Mouse (Mus musculus): ENCODE measurements around the gene Coq10a. TPM values are rescaled to one million over a fixed set of nuclear protein-coding genes. Genes with fewer than 3 reads are reported as not detected.

The Coq10a gene
- polyA plus RNA-seq, 1 experiment from 2014 or later: 32.7 TPM

- H3K27me3 ChIP-seq (replicated peaks; ENCODE audit: control insufficient read depth, insufficient read depth, low read length): no peaks in the 10 kb centered on the region
- H3K4me1 ChIP-seq (replicated peaks; ENCODE audit: control insufficient read depth, insufficient read depth, low read length): no peaks in the 10 kb centered on the region
- ATAC-seq: no peak
- H3K4me3 ChIP-seq (replicated peaks; ENCODE audit: low read length): no peak overlapping the region
- H3K9ac ChIP-seq (replicated peaks; ENCODE audit: low read depth, low read length): no peak overlapping the region
- WGBS: 87% methylated on average over 12 of the region's 12 CpGs
- no peak overlapping the region for H3K27ac ChIP-seq (ENCODE audit: low read length)
- peaks cover 54% of the 10 kb centered on the region for H3K36me3 ChIP-seq (ENCODE audit: control insufficient read depth, insufficient read depth)
- H3K4me2 ChIP-seq (ENCODE audit: low read length): no peak overlapping the region
- H3K9me3 ChIP-seq (ENCODE audit: control insufficient read depth, low read length): no peaks in the 10 kb centered on the region
These were observed 21.6 kb upstream of the Coq10a start for GRCm38 (mm10) chr10:128390366-128390765.

GRCm38 (mm10) chr10:128389570-128389969, 20.8 kb upstream of the Coq10a start:
- no peak overlapping the region for H3K4me2 ChIP-seq (ENCODE audit: low read length)
- no peak overlapping the region for H3K4me3 ChIP-seq (replicated peaks; ENCODE audit: low read length)
- no peak overlapping the region for H3K27ac ChIP-seq (ENCODE audit: low read length)
- peaks cover 61% of the 10 kb centered on the region for H3K36me3 ChIP-seq (ENCODE audit: control insufficient read depth, insufficient read depth)
- 85% methylated on average over 6 of the region's 6 CpGs for WGBS
- no peak overlapping the region for H3K9ac ChIP-seq (replicated peaks; ENCODE audit: low read depth, low read length)
- no peaks in the 10 kb centered on the region for H3K4me1 ChIP-seq (replicated peaks; ENCODE audit: control insufficient read depth, insufficient read depth, low read length)
- H3K9me3 ChIP-seq (ENCODE audit: control insufficient read depth, low read length): no peaks in the 10 kb centered on the region
- H3K27me3 ChIP-seq (replicated peaks; ENCODE audit: control insufficient read depth, insufficient read depth, low read length): no peaks in the 10 kb centered on the region
- no peak for ATAC-seq

GRCm38 (mm10) chr10:128388941-128389340, 20.1 kb upstream of the Coq10a start:
- peaks cover 62% of the 10 kb centered on the region for H3K36me3 ChIP-seq (ENCODE audit: control insufficient read depth, insufficient read depth)
- no peak overlapping the region for H3K9ac ChIP-seq (replicated peaks; ENCODE audit: low read depth, low read length)
- 87% methylated on average over 14 of the region's 14 CpGs for WGBS
- no peaks in the 10 kb centered on the region for H3K9me3 ChIP-seq (ENCODE audit: control insufficient read depth, low read length)
- no peaks in the 10 kb centered on the region for H3K27me3 ChIP-seq (replicated peaks; ENCODE audit: control insufficient read depth, insufficient read depth, low read length)
- H3K4me2 ChIP-seq (ENCODE audit: low read length): no peak overlapping the region
- ATAC-seq: no peak
- no peak overlapping the region for H3K27ac ChIP-seq (ENCODE audit: low read length)
- no peaks in the 10 kb centered on the region for H3K4me1 ChIP-seq (replicated peaks; ENCODE audit: control insufficient read depth, insufficient read depth, low read length)
- no peak overlapping the region for H3K4me3 ChIP-seq (replicated peaks; ENCODE audit: low read length)

- H3K9ac ChIP-seq (replicated peaks; ENCODE audit: low read depth, low read length): no peak overlapping the region
- H3K27me3 ChIP-seq (replicated peaks; ENCODE audit: control insufficient read depth, insufficient read depth, low read length): no peaks in the 10 kb centered on the region
- no peak for ATAC-seq
- peaks cover 77% of the 10 kb centered on the region for H3K36me3 ChIP-seq (ENCODE audit: control insufficient read depth, insufficient read depth)
- H3K4me3 ChIP-seq (replicated peaks; ENCODE audit: low read length): no peak overlapping the region
- no peaks in the 10 kb centered on the region for H3K9me3 ChIP-seq (ENCODE audit: control insufficient read depth, low read length)
- no peak overlapping the region for H3K27ac ChIP-seq (ENCODE audit: low read length)
- 87% methylated on average over 7 of the region's 7 CpGs for WGBS
- H3K4me1 ChIP-seq (replicated peaks; ENCODE audit: control insufficient read depth, insufficient read depth, low read length): no peaks in the 10 kb centered on the region
- no peak overlapping the region for H3K4me2 ChIP-seq (ENCODE audit: low read length)
These were observed 17.1 kb upstream of the Coq10a start for GRCm38 (mm10) chr10:128385902-128386301.

- Histone ChIP-seq H3K36me3 (ENCODE audit: control insufficient read depth, insufficient read depth) (peaks cover 56% of the 10 kb centered on the region), H3K27ac (ENCODE audit: low read length) (no peak overlapping the region), H3K27me3 (replicated peaks; ENCODE audit: control insufficient read depth, insufficient read depth, low read length) (no peaks in the 10 kb centered on the region), H3K4me3 (replicated peaks; ENCODE audit: low read length) (no peak overlapping the region), H3K9ac (replicated peaks; ENCODE audit: low read depth, low read length) (no peak overlapping the region), H3K4me2 (ENCODE audit: low read length) (no peak overlapping the region), H3K4me1 (replicated peaks; ENCODE audit: control insufficient read depth, insufficient read depth, low read length) (peaks cover 15% of the 10 kb centered on the region), H3K9me3 (ENCODE audit: control insufficient read depth, low read length) (no peaks in the 10 kb centered on the region)
- 89% methylated on average over 8 of the region's 8 CpGs for WGBS
- ATAC-seq: no peak
These were observed 13.7 kb upstream of the Coq10a start for GRCm38 (mm10) chr10:128382482-128382881.

- peaks cover 45% of the 10 kb centered on the region for H3K36me3 ChIP-seq (ENCODE audit: control insufficient read depth, insufficient read depth)
- WGBS: 90% methylated on average over 5 of the region's 5 CpGs
These were observed 11.8 kb upstream of the Coq10a start for GRCm38 (mm10) chr10:128380565-128380964.

GRCm38 (mm10) chr10:128379260-128379659, 10.5 kb upstream of the Coq10a start:
- H3K9me3 ChIP-seq (ENCODE audit: control insufficient read depth, low read length): no peaks in the 10 kb centered on the region
- no peak overlapping the region for H3K9ac ChIP-seq (replicated peaks; ENCODE audit: low read depth, low read length)
- peaks cover 36% of the 10 kb centered on the region for H3K36me3 ChIP-seq (ENCODE audit: control insufficient read depth, insufficient read depth)
- no peak overlapping the region for H3K27ac ChIP-seq (ENCODE audit: low read length)
- H3K4me3 ChIP-seq (replicated peaks; ENCODE audit: low read length): no peak overlapping the region
- H3K27me3 ChIP-seq (replicated peaks; ENCODE audit: control insufficient read depth, insufficient read depth, low read length): no peaks in the 10 kb centered on the region
- ATAC-seq: no peak
- no peak overlapping the region for H3K4me2 ChIP-seq (ENCODE audit: low read length)
- peaks cover 24% of the 10 kb centered on the region for H3K4me1 ChIP-seq (replicated peaks; ENCODE audit: control insufficient read depth, insufficient read depth, low read length)
- WGBS: 88% methylated on average over 7 of the region's 7 CpGs

More at GRCm38 (mm10) chr10:128380565-128380964, 11.8 kb upstream of the Coq10a start:
- H3K4me2 ChIP-seq (ENCODE audit: low read length): no peak overlapping the region
- H3K27me3 ChIP-seq (replicated peaks; ENCODE audit: control insufficient read depth, insufficient read depth, low read length): no peaks in the 10 kb centered on the region
- H3K4me1 ChIP-seq (replicated peaks; ENCODE audit: control insufficient read depth, insufficient read depth, low read length): peaks cover 24% of the 10 kb centered on the region
- H3K27ac ChIP-seq (ENCODE audit: low read length): no peak overlapping the region
- H3K9ac ChIP-seq (replicated peaks; ENCODE audit: low read depth, low read length): no peak overlapping the region
- no peaks in the 10 kb centered on the region for H3K9me3 ChIP-seq (ENCODE audit: control insufficient read depth, low read length)
- ATAC-seq: no peak
- H3K4me3 ChIP-seq (replicated peaks; ENCODE audit: low read length): no peak overlapping the region

GRCm38 (mm10) chr10:128378462-128378861, 9.7 kb upstream of the Coq10a start:
- 36% methylated on average over 3 of the region's 3 CpGs for WGBS
- Histone ChIP-seq H3K4me1 (replicated peaks; ENCODE audit: control insufficient read depth, insufficient read depth, low read length) (peaks cover 24% of the 10 kb centered on the region), H3K4me2 (ENCODE audit: low read length) (peak overlapping the region; percentile 82), H3K9ac (replicated peaks; ENCODE audit: low read depth, low read length) (no peak overlapping the region; the same call in 1 of the 2 replicates), H3K27ac (ENCODE audit: low read length) (no peak overlapping the region; the same call in 1 of the 2 replicates), H3K27me3 (replicated peaks; ENCODE audit: control insufficient read depth, insufficient read depth, low read length) (no peaks in the 10 kb centered on the region), H3K4me3 (replicated peaks; ENCODE audit: low read length) (peak overlapping the region; percentile 95), H3K36me3 (ENCODE audit: control insufficient read depth, insufficient read depth) (peaks cover 30% of the 10 kb centered on the region), H3K9me3 (ENCODE audit: control insufficient read depth, low read length) (no peaks in the 10 kb centered on the region)
- no peak for ATAC-seq

- peaks cover 24% of the 10 kb centered on the region for H3K4me1 ChIP-seq (replicated peaks; ENCODE audit: control insufficient read depth, insufficient read depth, low read length)
- no peaks in the 10 kb centered on the region for H3K27me3 ChIP-seq (replicated peaks; ENCODE audit: control insufficient read depth, insufficient read depth, low read length)
- H3K4me3 ChIP-seq (replicated peaks; ENCODE audit: low read length): peak overlapping the region; percentile 95
- peak overlapping the region; percentile 82 for H3K4me2 ChIP-seq (ENCODE audit: low read length)
- H3K36me3 ChIP-seq (ENCODE audit: control insufficient read depth, insufficient read depth): peaks cover 26% of the 10 kb centered on the region
- H3K27ac ChIP-seq (ENCODE audit: low read length): peak overlapping the region; percentile 96
- no peak for ATAC-seq
- no peaks in the 10 kb centered on the region for H3K9me3 ChIP-seq (ENCODE audit: control insufficient read depth, low read length)
- whole genome bisulfite sequencing: 54% methylated on average over 14 of the region's 14 CpGs
- H3K9ac ChIP-seq (replicated peaks; ENCODE audit: low read depth, low read length): peak overlapping the region; percentile 99
These were observed 9.2 kb upstream of the Coq10a start for GRCm38 (mm10) chr10:128377940-128378448.
